Mouse (Mus musculus) thymus, postnatal 4 days (tissue): ENCODE data around the gene Pcmtd2.
"Not testable (repeated sequence)": the region's sequence is repeated elsewhere in the genome, so short reads cannot be mapped to it uniquely, and the experiment has no call there.

Source experiments
- DNase-seq: peaks from one replicate; pipeline ENCODE4 v3.0.0; 2021

Pcmtd2 gene

GRCm38 (mm10) chr2:181837372-181838292, at the start of gene Pcmtd2:
TSS of gene Pcmtd2 (plus strand) at chr2:181837854.
- DNase-seq: peak; percentile 94

GRCm38 (mm10) chr2:181789396-181789795, 48.3 kb upstream of the Pcmtd2 start:
- DNase-seq: no peak

GRCm38 (mm10) chr2:181793186-181793585, 44.5 kb upstream of the Pcmtd2 start:
- not testable (repeated sequence) for DNase-seq

GRCm38 (mm10) chr2:181795641-181796130, 42.0 kb upstream of the Pcmtd2 start:
- no peak for DNase-seq

GRCm38 (mm10) chr2:181797672-181798071, 40.0 kb upstream of the Pcmtd2 start:
- DNase-seq: no peak

GRCm38 (mm10) chr2:181829032-181829650, 8.5 kb upstream of the Pcmtd2 start:
- DNase-seq: no peak

- DNase-seq: no peak
Observed at GRCm38 (mm10) chr2:181832745-181833144, 4.9 kb upstream of the Pcmtd2 start.

GRCm38 (mm10) chr2:181838293-181838680, 633 bp downstream of the Pcmtd2 start:
- DNase-seq: peak; percentile 24

- no peak for DNase-seq
Observed at GRCm38 (mm10) chr2:181845709-181846394, 8.2 kb downstream of the Pcmtd2 start.

GRCm38 (mm10) chr2:181863791-181864535, 26.3 kb downstream of the Pcmtd2 start, which contains the start of gene Polr3k:
TSS of gene Polr3k (plus strand) at chr2:181864337.
- DNase-seq: peak; percentile 87

GRCm38 (mm10) chr2:181864536-181864860, 26.8 kb downstream of the Pcmtd2 start:
- DNase-seq: no peak

GRCm38 (mm10) chr2:181866931-181867330, 29.3 kb downstream of the Pcmtd2 start:
- DNase-seq: peak; percentile 73

GRCm38 (mm10) chr2:181871039-181871438, 33.4 kb downstream of the Pcmtd2 start:
- no peak for DNase-seq

- no peak for DNase-seq
Observed at GRCm38 (mm10) chr2:181878903-181879302, 41.2 kb downstream of the Pcmtd2 start.

GRCm38 (mm10) chr2:181883022-181883749, 45.5 kb downstream of the Pcmtd2 start:
- DNase-seq: no peak
